Mouse (Mus musculus) brain, embryonic 14.5 days (tissue): ENCODE results near the gene Kcmf1.

ENCODE experiments used
- CTCF ChIP-seq: fragments of 200-500 bp; IDR thresholded peaks from 2 replicates; pipeline ENCODE4 v1.5.1; 2012; ENCODE audit warnings: inconsistent platforms, mild to moderate bottlenecking, moderate library complexity, borderline replicate concordance; ENCODE audit not compliant: insufficient read depth, insufficient read length; ENCODE audit errors: extremely low read depth
- POLR2A ChIP-seq: fragments of 200-500 bp; IDR thresholded peaks from 2 replicates; pipeline ENCODE4 v1.6.1; 2012; ENCODE audit warnings: mild to moderate bottlenecking, inconsistent platforms, borderline replicate concordance; ENCODE audit not compliant: poor library complexity, insufficient read depth, insufficient read length, severe bottlenecking; ENCODE audit errors: extremely low read depth

DNA sequence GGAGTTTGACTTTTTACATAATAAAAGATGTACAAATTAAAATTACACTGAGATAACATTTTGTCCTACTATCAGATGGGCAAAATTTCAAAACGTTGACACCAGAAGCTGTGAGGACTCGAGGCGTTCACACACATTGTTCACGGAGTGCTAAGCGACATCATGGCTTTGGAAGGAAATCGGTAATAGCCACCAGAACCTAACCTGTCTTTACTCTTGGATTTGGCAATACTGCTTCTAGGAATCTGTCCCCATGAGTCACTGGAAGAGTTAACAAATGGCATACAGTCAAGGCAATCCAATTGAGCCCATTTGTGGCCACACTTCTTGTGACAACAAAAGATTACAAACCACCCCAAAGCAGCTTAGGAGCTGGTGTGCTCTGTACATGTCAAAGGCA lies 96.1 kb downstream of the Kcmf1 start:
- no peak for TF ChIP-seq CTCF
- TF ChIP-seq POLR2A, result no peak
